7 mouse cellular contexts compared by ENCODE assay signal in the genomic region with DNA sequence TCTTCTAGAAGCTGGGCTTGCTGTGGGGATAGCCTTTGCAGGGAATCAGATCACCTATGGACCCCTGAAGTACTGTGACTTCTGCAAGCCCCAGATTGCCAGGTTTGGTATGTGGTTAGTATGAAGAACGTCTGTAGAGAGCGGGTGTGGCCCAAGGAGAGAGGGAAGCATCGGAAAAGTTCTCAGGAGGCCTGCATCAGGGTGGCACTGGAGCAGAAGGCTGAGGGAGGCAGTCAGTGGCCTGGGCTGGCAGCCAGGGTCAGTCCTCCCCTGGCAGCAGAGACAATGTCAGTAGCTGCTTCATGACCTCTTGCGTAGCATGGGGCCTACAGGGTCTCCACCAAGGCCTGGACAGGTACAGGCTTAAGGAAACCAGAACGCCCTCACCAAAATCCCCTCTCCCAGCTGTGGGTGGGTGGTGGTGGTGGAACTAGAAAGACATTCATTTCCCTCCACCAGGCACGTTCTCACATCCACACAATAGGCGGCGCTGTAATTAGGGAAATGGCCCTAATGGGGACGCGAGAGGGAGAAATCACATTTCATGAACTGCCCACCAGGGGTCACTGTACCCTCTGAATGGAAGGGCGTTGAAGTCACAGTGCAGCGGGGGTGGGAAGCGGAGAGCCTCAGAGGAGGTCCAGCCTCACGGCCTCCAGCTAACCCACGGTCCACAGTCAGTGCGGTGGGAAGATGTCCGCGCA. TPM values are rescaled to one million over a fixed set of nuclear protein-coding genes. Genes with fewer than 3 reads are reported as not detected.
DNase-seq lines count a peak whose midpoint lies in the region; ATAC-seq lines count a peak whose summit lies in the region.

No protein-coding gene starts in this region.

- H3K4me2 ChIP-seq in midbrain, embryonic 13.5 days (replicated peaks), result peak overlapping the region; percentile 56

- H3K4me1 ChIP-seq in limb, embryonic 10.5 days, result peaks cover 19% of the 10 kb centered on the region
- H3K4me1 ChIP-seq in midbrain, embryonic 13.5 days (replicated peaks), result peaks cover 13% of the 10 kb centered on the region

- DNase-seq in adrenal gland, adult 8-10 months, result peak; percentile 59
- DNase-seq in embryo, embryonic 9.5 days (ENCODE audit: extremely low spot score), result peak; percentile 87
- DNase-seq in heart, adult 11 months, result peak; percentile 98
- peak; percentile 72 for DNase-seq in kidney, adult 11 months
- DNase-seq in limb, embryonic 10.5 days (ENCODE audit: low spot score), result peak; percentile 86
- peak; percentile 45 for DNase-seq in spleen, adult 12 weeks (ENCODE audit: low spot score)

- peaks cover 52% of the 10 kb centered on the region for H3K27me3 ChIP-seq in limb, embryonic 10.5 days (ENCODE audit: low read depth, poor library complexity, severe bottlenecking)
- peaks cover 33% of the 10 kb centered on the region for H3K27me3 ChIP-seq in midbrain, embryonic 13.5 days

- peak; percentile 73 for ATAC-seq in midbrain, embryonic 13.5 days

- H3K27ac ChIP-seq in limb, embryonic 10.5 days, result no peak overlapping the region
- H3K27ac ChIP-seq in midbrain, embryonic 13.5 days, result no peak overlapping the region

- H3K9me3 ChIP-seq in limb, embryonic 10.5 days (replicated peaks), result no peaks in the 10 kb centered on the region
- H3K9me3 ChIP-seq in midbrain, embryonic 13.5 days, result no peaks in the 10 kb centered on the region

- H3K36me3 ChIP-seq in limb, embryonic 10.5 days, result no peaks in the 10 kb centered on the region
- no peaks in the 10 kb centered on the region for H3K36me3 ChIP-seq in midbrain, embryonic 13.5 days

- H3K9ac ChIP-seq in midbrain, embryonic 13.5 days (replicated peaks), result 0 out of 2 replicates have a peak overlapping the region, but pooled peaks have one; percentile 39

- H3K4me3 ChIP-seq in limb, embryonic 10.5 days, result peak overlapping the region; percentile 30
- H3K4me3 ChIP-seq in midbrain, embryonic 13.5 days (replicated peaks), result peak overlapping the region; percentile 33

- 26% methylated on average over 18 of the region's 18 CpGs for WGBS in limb, embryonic 10.5 days
- 25% methylated on average over 18 of the region's 18 CpGs for WGBS in midbrain, embryonic 13.5 days

RNA-seq across cellular contexts. Expression of a gene that starts 31.2 kb away (rescaled TPM):
- 10 to 100 TPM; 11.9 to 22.2 (median 15.9) TPM for total RNA-seq in adrenal gland, adult 8-10 months (2022)
- 5.3 and 8.2 TPM in 2 replicates for polyA plus RNA-seq in limb, embryonic 10.5 days (2016; fragmentation: Nextera tagmentation; extraction: Ambion mirVana)
- 1.7 and 2.6 TPM in 2 replicates for polyA plus RNA-seq in midbrain, embryonic 13.5 days (2015; fragmentation: Nextera tagmentation; extraction: Ambion mirVana)

Comparison
In these comparisons a context has a peak if more than half of its experiments do, and no peak if none do; other contexts are left out.
1. DNase-seq: peak in every context shown above with its lines; median percentile 98 in heart, adult 11 months; 87 in embryo, embryonic 9.5 days; 86 in limb, embryonic 10.5 days; 72 in kidney, adult 11 months; 59 in adrenal gland, adult 8-10 months; 45 in spleen, adult 12 weeks.